Mouse (Mus musculus) limb, embryonic 11.5 days (tissue): ENCODE results near the gene Megf8. TPM values are rescaled to one million over a fixed set of nuclear protein-coding genes. Genes with fewer than 3 reads are reported as not detected.

Experiments used
- ATAC-seq: fragments of 200-750 bp; cut with Nextera tagmentation; 2 replicates; pipeline ENCODE4 v1.8.0; 2017; ENCODE audit warnings: low read depth; ENCODE audit not compliant: insufficient number of reproducible peaks, low FRiP score, low TSS enrichment
- DNase-seq: peaks from one replicate; pipeline ENCODE4 v3.0.0-alpha.2; 2015; ENCODE audit warnings: low spot score
- H3K27ac ChIP-seq: fragments of 300-500 bp; sonication (generic); replicated peaks from 2 replicates; pipeline ENCODE4 v1.5.1; 2014; ENCODE audit warnings: low read depth, mild to moderate bottlenecking, low read length
- H3K27me3 ChIP-seq: fragments of 300-500 bp; sonication (generic); 2 replicates; pipeline ENCODE4 v1.6.1; 2014; ENCODE audit warnings: mild to moderate bottlenecking, low read length, mixed read lengths; ENCODE audit not compliant: control insufficient read depth, insufficient read depth
- H3K36me3 ChIP-seq: fragments of 300-500 bp; sonication (generic); 2 replicates; pipeline ENCODE4 v1.6.1; 2014; ENCODE audit warnings: mild to moderate bottlenecking, low read length, moderate library complexity, mixed read lengths; ENCODE audit not compliant: control insufficient read depth, insufficient read depth
- H3K4me1 ChIP-seq: fragments of 300-500 bp; sonication (generic); 2 replicates; pipeline ENCODE4 v1.6.1; 2014; ENCODE audit warnings: low read length, mixed read lengths; ENCODE audit not compliant: control insufficient read depth, insufficient read depth
- H3K4me2 ChIP-seq: fragments of 300-500 bp; sonication (generic); 2 replicates; pipeline ENCODE4 v1.6.1; 2014; ENCODE audit warnings: low read depth, mild to moderate bottlenecking, moderate library complexity; ENCODE audit not compliant: severe bottlenecking
- H3K4me3 ChIP-seq: fragments of 300-500 bp; sonication (generic); 2 replicates; pipeline ENCODE4 v1.5.1; 2014; ENCODE audit warnings: low read depth, low read length
- H3K9ac ChIP-seq: fragments of 300-500 bp; sonication (generic); 2 replicates; pipeline ENCODE4 v1.6.1; 2014; ENCODE audit warnings: mild to moderate bottlenecking, low read length
- H3K9me3 ChIP-seq: fragments of 300-500 bp; sonication (generic); 2 replicates; pipeline ENCODE4 v1.6.1; 2016; ENCODE audit warnings: low read length; ENCODE audit not compliant: control insufficient read depth
- WGBS: fragments of 180-500 bp; shearing (Covaris S2); extraction: QIAGEN DNeasy Blood & Tissue Kit; methylation state at CpG from one replicate; pipeline ENCODE4 v1.1.7; 2014; 5-methylcytosine and 5-hydroxymethylcytosine counted together
- polyA plus RNA-seq: library from polyadenylated mRNA; unstranded; fragments of >200 nt; fragmentation: Nextera tagmentation; extraction: Ambion mirVana; gene quantifications from 2 replicates; pipeline ENCODE4 v1.2.1, GENCODE M21; 2014

Megf8 gene
- polyA plus RNA-seq, 1 experiment from 2014 or later = 14.4 TPM

DNA sequence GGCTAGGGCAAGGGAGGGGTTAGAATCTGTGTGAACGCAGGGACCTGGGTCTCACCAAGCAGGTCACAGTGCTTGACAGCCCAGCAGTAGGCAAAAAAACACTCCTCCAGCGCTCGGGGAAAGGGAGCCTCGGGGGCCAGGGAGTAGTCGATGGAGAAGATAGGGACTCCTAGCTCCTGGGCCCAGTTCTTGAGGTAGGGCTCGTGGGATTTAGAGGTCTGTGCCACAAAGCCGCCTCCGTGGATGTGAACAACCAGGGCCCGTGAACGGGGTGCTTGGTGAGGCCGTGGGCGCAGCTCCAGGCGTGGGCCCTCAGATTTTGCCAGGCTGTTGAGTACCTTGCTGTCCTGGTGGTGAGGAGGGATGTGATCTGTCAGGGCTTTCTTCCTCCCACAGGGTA is 67.4 kb downstream of the Megf8 start:
- 85% methylated on average over 13 of the region's 13 CpGs for WGBS
- peaks cover 8% of the 10 kb centered on the region; the same call in 1 of the 2 replicates for H3K36me3 ChIP-seq
- DNase-seq (no peak), ATAC-seq (no peak)
- H3K9me3 ChIP-seq = no peaks in the 10 kb centered on the region
- no peak overlapping the region for H3K27ac ChIP-seq
- H3K4me1 ChIP-seq = peaks cover 3% of the 10 kb centered on the region; the same call in 1 of the 2 replicates
- H3K9ac ChIP-seq = no peak overlapping the region
- H3K4me3 ChIP-seq = no peak overlapping the region
- no peak overlapping the region for H3K4me2 ChIP-seq
- no peaks in the 10 kb centered on the region for H3K27me3 ChIP-seq

DNA sequence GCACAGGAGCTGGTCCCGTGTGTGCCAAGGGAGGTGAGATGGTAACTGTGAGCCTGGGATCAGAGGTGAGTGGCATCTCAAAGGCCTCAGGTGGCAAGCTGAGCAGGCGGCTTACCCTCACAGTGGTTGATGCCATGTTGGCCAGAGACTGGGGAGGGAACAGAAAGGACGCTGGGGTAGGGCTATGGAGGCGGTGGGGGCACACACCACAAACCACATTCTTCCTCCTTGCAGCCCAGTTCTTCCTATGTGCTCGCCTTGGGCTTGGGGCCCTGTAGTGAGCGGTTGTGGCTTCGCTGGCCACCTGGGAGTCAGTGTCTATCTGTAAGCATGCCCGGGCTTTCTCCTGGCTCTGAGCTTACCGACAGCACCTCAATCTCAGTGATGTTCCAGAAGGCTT is 67.9 kb downstream of the Megf8 start:
- Histone ChIP-seq H3K4me2 (no peak overlapping the region), H3K36me3 (peaks cover 8% of the 10 kb centered on the region; the same call in 1 of the 2 replicates), H3K27ac (no peak overlapping the region), H3K9ac (no peak overlapping the region), H3K9me3 (no peaks in the 10 kb centered on the region), H3K4me1 (peaks cover 3% of the 10 kb centered on the region; the same call in 1 of the 2 replicates), H3K4me3 (no peak overlapping the region), H3K27me3 (no peaks in the 10 kb centered on the region)
- ATAC-seq (no peak), DNase-seq (no peak)
- WGBS = 89% methylated on average over 9 of the region's 9 CpGs

DNA sequence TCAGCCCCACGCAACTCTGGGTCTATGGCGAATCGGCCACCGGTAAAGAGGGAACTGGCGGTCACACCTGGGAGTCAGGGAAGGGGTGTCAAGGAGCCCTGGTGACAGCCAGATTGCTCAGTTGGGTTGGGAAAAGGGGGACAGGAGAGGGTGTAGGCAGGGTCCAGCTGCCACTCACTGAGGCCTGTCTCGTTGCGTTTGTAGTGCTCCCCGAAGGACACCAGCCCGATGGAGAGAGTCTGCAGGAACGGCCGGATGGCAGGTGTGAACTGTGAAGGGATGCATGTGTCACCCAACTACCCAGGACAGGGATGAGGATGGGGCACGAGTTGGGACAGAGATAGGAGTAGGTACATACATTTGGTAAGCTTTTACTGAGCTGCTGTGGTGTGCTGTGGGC is 68.3 kb downstream of the Megf8 start:
- Histone ChIP-seq H3K9ac (no peak overlapping the region), H3K36me3 (peaks cover 8% of the 10 kb centered on the region; the same call in 1 of the 2 replicates), H3K27ac (no peak overlapping the region), H3K4me2 (no peak overlapping the region), H3K4me3 (no peak overlapping the region), H3K4me1 (no peaks in the 10 kb centered on the region; the same call in 1 of the 2 replicates), H3K27me3 (no peaks in the 10 kb centered on the region), H3K9me3 (no peaks in the 10 kb centered on the region)
- no peak for ATAC-seq
- DNase-seq = no peak
- WGBS = 92% methylated on average over 12 of the region's 12 CpGs

DNA sequence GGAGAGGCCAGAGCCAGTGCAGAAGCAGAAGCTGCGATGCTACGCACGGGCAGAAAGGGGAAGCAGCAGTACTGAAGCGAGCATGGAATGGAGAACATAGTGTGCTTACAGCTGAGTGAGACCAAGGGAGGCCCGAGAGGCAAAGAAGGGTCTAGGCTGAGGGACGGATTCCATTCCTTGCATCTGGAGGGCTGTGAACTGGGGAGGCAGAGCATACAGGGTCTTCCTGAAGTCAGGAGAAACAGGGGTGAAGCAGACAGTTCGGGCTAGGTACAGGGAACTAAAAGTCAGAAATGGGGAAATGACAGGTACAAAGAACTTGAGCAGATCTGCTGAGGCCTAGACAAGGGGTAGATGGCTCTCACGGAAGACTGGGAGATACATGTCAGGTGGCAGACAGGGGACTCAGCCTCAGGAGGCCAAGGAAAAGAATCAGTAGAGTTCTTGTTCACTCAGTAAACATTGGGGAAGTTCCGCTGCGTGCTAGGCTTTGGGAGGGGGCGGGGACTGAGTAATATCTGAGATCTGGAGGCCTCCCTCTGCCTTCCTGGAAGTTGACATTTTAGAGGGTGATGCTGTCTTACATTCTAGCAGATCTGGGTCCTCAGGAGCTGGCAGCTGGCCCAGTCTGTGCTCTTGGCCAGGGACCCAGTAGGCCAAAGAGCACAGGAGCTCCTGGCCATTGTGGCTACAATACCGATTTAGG is 69.0 kb downstream of the Megf8 start:
- Histone ChIP-seq H3K36me3 (peaks cover 8% of the 10 kb centered on the region; the same call in 1 of the 2 replicates), H3K9me3 (no peaks in the 10 kb centered on the region), H3K9ac (no peak overlapping the region), H3K4me3 (no peak overlapping the region), H3K4me1 (no peaks in the 10 kb centered on the region), H3K4me2 (no peak overlapping the region), H3K27me3 (no peaks in the 10 kb centered on the region), H3K27ac (no peak overlapping the region)
- ATAC-seq = no peak
- 85% methylated on average over 12 of the region's 12 CpGs for WGBS
- DNase-seq = no peak

DNA sequence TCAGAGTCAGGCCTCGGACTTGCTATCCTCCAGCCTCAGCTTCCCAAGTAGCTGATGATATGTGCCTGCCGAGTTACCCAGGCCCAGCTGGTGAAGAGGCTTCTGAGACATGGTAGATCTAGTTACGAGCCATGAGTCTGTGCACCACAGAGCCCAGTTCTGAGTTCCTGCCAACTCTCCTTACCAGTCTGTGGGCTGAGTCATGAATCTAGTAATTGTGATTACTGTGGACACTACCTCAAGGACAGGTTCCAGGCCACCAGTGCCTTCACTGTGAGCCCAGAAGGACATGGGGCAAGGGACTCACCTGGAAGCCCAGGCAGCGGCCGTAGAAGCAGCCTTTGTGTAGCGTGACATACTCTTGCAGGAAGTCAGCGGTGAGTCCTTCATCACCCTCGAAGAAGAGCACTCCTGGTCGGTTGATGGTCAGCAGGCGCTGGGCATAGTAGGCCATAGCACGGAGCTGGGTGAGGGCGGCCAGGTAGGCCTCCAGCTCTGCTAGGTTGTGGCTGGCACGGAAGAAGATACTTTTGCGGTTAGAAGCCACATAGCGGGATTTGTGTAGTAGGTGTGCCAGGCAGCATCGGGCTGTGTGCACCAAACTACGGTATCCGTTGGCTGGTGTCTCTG is 71.0 kb downstream of the Megf8 start:
- Histone ChIP-seq H3K27ac (no peak overlapping the region), H3K27me3 (no peaks in the 10 kb centered on the region), H3K4me3 (no peak overlapping the region), H3K4me2 (no peak overlapping the region), H3K9me3 (no peaks in the 10 kb centered on the region), H3K4me1 (no peaks in the 10 kb centered on the region), H3K36me3 (peaks cover 8% of the 10 kb centered on the region; the same call in 1 of the 2 replicates), H3K9ac (no peak overlapping the region)
- DNase-seq = no peak
- ATAC-seq = no peak
- 93% methylated on average over 18 of the region's 18 CpGs for WGBS

DNA sequence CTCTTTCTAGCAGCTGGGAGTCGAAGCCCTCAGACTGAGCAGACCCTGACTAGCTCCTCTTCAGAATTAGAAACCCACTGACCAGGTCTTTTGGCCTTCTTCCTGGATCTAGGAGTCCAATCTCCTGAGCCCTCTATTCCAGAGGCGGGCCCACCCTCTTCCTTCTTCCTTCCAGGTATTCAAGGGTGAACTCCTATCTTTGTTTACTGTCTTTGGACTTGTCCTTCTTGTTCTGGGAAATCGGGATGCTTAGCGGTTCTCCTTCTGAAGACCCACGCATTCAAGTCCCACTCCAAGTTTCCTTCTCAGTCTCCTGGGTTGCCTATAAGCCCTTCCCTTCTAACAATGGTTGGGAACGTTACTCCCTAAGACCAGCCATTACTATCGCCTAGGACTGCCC is 72.0 kb downstream of the Megf8 start:
- ATAC-seq = no peak
- 89% methylated on average over 7 of the region's 7 CpGs for WGBS

DNA sequence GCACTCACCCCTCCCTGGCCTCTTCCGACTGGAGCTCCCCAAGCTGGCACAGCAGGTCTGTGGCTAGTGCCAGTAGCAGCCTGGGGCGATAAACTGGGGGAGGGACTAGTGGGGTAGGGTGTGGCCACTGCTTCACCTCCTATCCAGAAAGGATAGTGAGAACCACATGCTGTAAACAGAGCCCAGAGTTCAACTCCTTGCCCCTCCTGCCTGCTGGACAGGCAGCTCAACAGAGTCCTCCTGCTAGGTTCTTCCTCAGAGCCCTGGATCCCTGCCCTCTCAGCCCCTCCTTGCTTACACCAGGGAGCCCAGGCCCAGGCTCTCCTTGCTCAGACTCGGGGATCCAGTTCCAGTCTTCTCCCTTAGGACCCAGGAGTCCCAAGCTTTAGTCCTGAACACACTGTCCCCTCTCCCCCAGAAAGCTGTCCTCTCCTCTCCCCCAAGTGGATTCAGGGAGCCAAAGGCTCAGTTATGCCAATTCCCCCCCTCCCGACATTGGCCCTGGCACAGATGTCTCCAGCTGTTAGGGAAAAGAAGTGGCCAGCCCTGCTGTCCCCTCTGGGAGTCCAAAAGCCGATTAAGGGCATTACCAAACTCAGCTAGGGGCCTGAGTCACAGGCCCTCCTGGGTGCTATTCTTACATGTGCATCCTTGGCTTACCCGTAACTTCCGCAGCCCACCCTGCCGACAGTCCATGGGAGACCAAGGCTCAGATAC is 73.2 kb downstream of the Megf8 start:
- Histone ChIP-seq H3K27me3 (no peaks in the 10 kb centered on the region), H3K27ac (no peak overlapping the region), H3K4me3 (no peak overlapping the region), H3K9ac (no peak overlapping the region), H3K4me1 (0 out of 2 replicates have a peak, but pooled peaks cover 4% of the 10 kb centered on the region), H3K4me2 (no peak overlapping the region), H3K36me3 (peaks cover 2% of the 10 kb centered on the region; the same call in 1 of the 2 replicates), H3K9me3 (no peaks in the 10 kb centered on the region)
- 53% methylated on average over 8 of the region's 8 CpGs for WGBS
- ATAC-seq = no peak
- no peak for DNase-seq

More for the DNA sequence above, 72.0 kb downstream of the Megf8 start:
- H3K36me3 ChIP-seq = peaks cover 6% of the 10 kb centered on the region; the same call in 1 of the 2 replicates
- no peak overlapping the region for H3K9ac ChIP-seq
- H3K4me1 ChIP-seq = no peaks in the 10 kb centered on the region
- H3K9me3 ChIP-seq = no peaks in the 10 kb centered on the region
- no peak overlapping the region for H3K4me2 ChIP-seq
- H3K27me3 ChIP-seq = no peaks in the 10 kb centered on the region
- no peak overlapping the region for H3K27ac ChIP-seq
- no peak for DNase-seq
- H3K4me3 ChIP-seq = no peak overlapping the region

DNA sequence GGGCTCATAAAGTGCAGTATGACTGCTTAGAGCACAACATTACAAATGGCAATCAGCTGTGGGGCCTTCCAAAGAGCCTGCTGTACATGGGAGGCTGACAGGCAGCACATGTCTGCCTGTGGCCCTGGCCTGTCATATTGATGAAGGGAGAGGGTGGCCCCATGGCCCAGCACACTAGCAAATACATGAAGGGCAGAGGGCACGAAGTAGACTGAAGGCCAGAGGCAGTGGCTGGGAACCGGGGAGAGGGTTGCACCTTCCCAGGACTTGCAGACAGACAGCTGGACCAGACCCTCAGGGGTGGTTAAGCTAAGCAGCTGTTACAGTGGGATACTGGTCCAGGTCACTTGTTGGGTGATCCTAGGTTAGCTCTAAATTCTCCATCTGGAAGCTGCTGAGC is 74.0 kb downstream of the Megf8 start:
- Histone ChIP-seq H3K4me1 (0 out of 2 replicates have a peak, but pooled peaks cover 4% of the 10 kb centered on the region), H3K4me2 (no peak overlapping the region), H3K9ac (no peak overlapping the region), H3K27me3 (no peaks in the 10 kb centered on the region), H3K27ac (no peak overlapping the region), H3K4me3 (no peak overlapping the region), H3K9me3 (no peaks in the 10 kb centered on the region), H3K36me3 (no peaks in the 10 kb centered on the region)
- 45% methylated on average over 2 of the region's 2 CpGs for WGBS
- DNase-seq (no peak), ATAC-seq (no peak)
